Mouse (Mus musculus) 416B (cell line): ENCODE results near the gene Fam170b.
A peak's percentile ranks its signal among the peaks of the same experiment; 100 is the strongest.

Source experiments
- DNase-seq: peaks from one replicate; pipeline ENCODE4 v3.0.0; 2011; ENCODE audit warnings: low read depth

The Fam170b gene

GRCm38 (mm10) chr14:32833847-32834246 is at the start of gene Fam170b:
TSS of gene Fam170b (plus strand) at chr14:32833962.
- DNase-seq, result no peak

GRCm38 (mm10) chr14:32784130-32784747 is 49.5 kb upstream of the Fam170b start:
- DNase-seq, result peak; percentile 91

- DNase-seq, result no peak
These were observed 49.0 kb upstream of the Fam170b start for GRCm38 (mm10) chr14:32784748-32785134.

GRCm38 (mm10) chr14:32785556-32786130 is 48.1 kb upstream of the Fam170b start, which contains the start of gene Tmem273:
TSS of gene Tmem273 (plus strand) at chr14:32785963.
- DNase-seq, result peak; percentile 94

- DNase-seq, result no peak
These were observed 46.1 kb upstream of the Fam170b start for GRCm38 (mm10) chr14:32787691-32788090.

GRCm38 (mm10) chr14:32796375-32796774 is 37.4 kb upstream of the Fam170b start:
- DNase-seq, result no peak

GRCm38 (mm10) chr14:32797803-32798202 is 36.0 kb upstream of the Fam170b start:
- peak; percentile 81 for DNase-seq

GRCm38 (mm10) chr14:32798355-32798754 is 35.4 kb upstream of the Fam170b start:
- peak; percentile 93 for DNase-seq

- DNase-seq, result no peak
These were observed 33.7 kb upstream of the Fam170b start for GRCm38 (mm10) chr14:32800048-32800447.

GRCm38 (mm10) chr14:32801016-32801661 is 32.6 kb upstream of the Fam170b start:
- DNase-seq, result peak; percentile 48

GRCm38 (mm10) chr14:32801662-32802024 is 32.1 kb upstream of the Fam170b start:
- DNase-seq, result no peak

GRCm38 (mm10) chr14:32810111-32810510 is 23.7 kb upstream of the Fam170b start:
- no peak for DNase-seq

GRCm38 (mm10) chr14:32812429-32812828 is 21.3 kb upstream of the Fam170b start:
- no peak for DNase-seq

GRCm38 (mm10) chr14:32814961-32815360 is 18.8 kb upstream of the Fam170b start:
- no peak for DNase-seq

GRCm38 (mm10) chr14:32816533-32816932 is 17.2 kb upstream of the Fam170b start:
- DNase-seq, result peak; percentile 38

GRCm38 (mm10) chr14:32817258-32817657 is 16.5 kb upstream of the Fam170b start:
- no peak for DNase-seq

GRCm38 (mm10) chr14:32819297-32819696 is 14.5 kb upstream of the Fam170b start:
- DNase-seq, result no peak

GRCm38 (mm10) chr14:32822812-32823211 is 10.9 kb upstream of the Fam170b start:
- no peak for DNase-seq

GRCm38 (mm10) chr14:32823861-32824260 is 9.9 kb upstream of the Fam170b start:
- DNase-seq, result peak; percentile 47

- DNase-seq, result no peak
These were observed 9.3 kb upstream of the Fam170b start for GRCm38 (mm10) chr14:32824267-32825150.

GRCm38 (mm10) chr14:32825426-32826032 is 8.2 kb upstream of the Fam170b start:
- no peak for DNase-seq

- DNase-seq, result no peak
These were observed 6.6 kb upstream of the Fam170b start for GRCm38 (mm10) chr14:32827165-32827564.
